Mouse (Mus musculus) mature B cell (primary cell): ENCODE measurements around the gene Cdkal1.

Experiments used
- in situ Hi-C: fragments of 300-500 bp; cut with MboI; formaldehyde crosslinking; loops from 2 replicates; pipeline ENCODE4 v1.14.3; 2019

Gene Cdkal1

GRCm38 (mm10) chr13:29855281-29856031, at the start of gene Cdkal1:
Gene Cdkal1 (minus strand): TSS chr13:29855674.
- in situ Hi-C loops = loop anchor here (5.0 kb wide), 1 partner anchor 232 kb away; no protein-coding TSS in a partner anchor

GRCm38 (mm10) chr13:29903341-29903740, 47.9 kb upstream of the Cdkal1 start:
- in situ Hi-C loops = no loop called here

GRCm38 (mm10) chr13:29902676-29903075, 47.2 kb upstream of the Cdkal1 start:
- in situ Hi-C loops = no loop called here

- in situ Hi-C loops = no loop called here
These were observed 46.2 kb upstream of the Cdkal1 start for GRCm38 (mm10) chr13:29901641-29902040.

- in situ Hi-C loops = no loop called here
These were observed 11.3 kb upstream of the Cdkal1 start for GRCm38 (mm10) chr13:29866780-29867179.

GRCm38 (mm10) chr13:29864331-29864730, 8.9 kb upstream of the Cdkal1 start:
- in situ Hi-C loops = no loop called here

GRCm38 (mm10) chr13:29860087-29860486, 4.6 kb upstream of the Cdkal1 start:
- in situ Hi-C loops = no loop called here

GRCm38 (mm10) chr13:29857436-29857835, 2.0 kb upstream of the Cdkal1 start:
- in situ Hi-C loops = loop anchor here (5.0 kb wide), 1 partner anchor 230 kb away; no protein-coding TSS in a partner anchor

- in situ Hi-C loops = loop anchor here (5.0 kb wide), 1 partner anchor 232 kb away; no protein-coding TSS in a partner anchor
These were observed 598 bp downstream of the Cdkal1 start for GRCm38 (mm10) chr13:29854876-29855275.

- in situ Hi-C loops = no loop called here
These were observed 16.9 kb downstream of the Cdkal1 start for GRCm38 (mm10) chr13:29838409-29839047.

- in situ Hi-C loops = no loop called here
These were observed 20.3 kb downstream of the Cdkal1 start for GRCm38 (mm10) chr13:29835170-29835569.

GRCm38 (mm10) chr13:29833751-29834150, 21.7 kb downstream of the Cdkal1 start:
- in situ Hi-C loops = no loop called here

- in situ Hi-C loops = no loop called here
These were observed 24.3 kb downstream of the Cdkal1 start for GRCm38 (mm10) chr13:29831126-29831525.

GRCm38 (mm10) chr13:29828032-29828431, 27.4 kb downstream of the Cdkal1 start:
- in situ Hi-C loops = no loop called here

GRCm38 (mm10) chr13:29826469-29826868, 29.0 kb downstream of the Cdkal1 start:
- in situ Hi-C loops = no loop called here

- in situ Hi-C loops = no loop called here
These were observed 29.4 kb downstream of the Cdkal1 start for GRCm38 (mm10) chr13:29826041-29826440.

GRCm38 (mm10) chr13:29824797-29825196, 30.7 kb downstream of the Cdkal1 start:
- in situ Hi-C loops = no loop called here

- in situ Hi-C loops = no loop called here
These were observed 31.1 kb downstream of the Cdkal1 start for GRCm38 (mm10) chr13:29824326-29824725.

GRCm38 (mm10) chr13:29823906-29824305, 31.6 kb downstream of the Cdkal1 start:
- in situ Hi-C loops = no loop called here

- in situ Hi-C loops = no loop called here
These were observed 32.0 kb downstream of the Cdkal1 start for GRCm38 (mm10) chr13:29823487-29823886.

- in situ Hi-C loops = no loop called here
These were observed 35.4 kb downstream of the Cdkal1 start for GRCm38 (mm10) chr13:29819910-29820583.

GRCm38 (mm10) chr13:29819147-29819546, 36.3 kb downstream of the Cdkal1 start:
- in situ Hi-C loops = no loop called here

GRCm38 (mm10) chr13:29818314-29818713, 37.2 kb downstream of the Cdkal1 start:
- in situ Hi-C loops = no loop called here
